Mouse (Mus musculus) lung, postnatal 0 days (tissue): ENCODE measurements at regions not wholly inside any gene's neighbourhood (a gene's known extent, or its start where the extent isn't known, plus 50 kb on each side); places are given as distances from the start of the nearest gene placed in this dataset.

Experiments
- ATAC-seq: fragments of 200-750 bp; cut with Nextera tagmentation; 2 replicates; pipeline ENCODE4 v1.8.0; 2017; ENCODE audit warnings: moderate library complexity
- DNase-seq: peaks from one replicate; pipeline ENCODE4 v3.0.0-alpha.2; 2016; ENCODE audit warnings: low spot score
- H3K27ac ChIP-seq: fragments of 300-500 bp; sonication (generic); 2 replicates; pipeline ENCODE4 v1.5.1; 2014; ENCODE audit warnings: antibody characterized with exemption, mild to moderate bottlenecking, low read length, mixed read lengths
- H3K27me3 ChIP-seq: fragments of 300-500 bp; sonication (generic); replicated peaks from 2 replicates; pipeline ENCODE4 v1.6.1; 2014; ENCODE audit warnings: low read length, mixed read lengths; ENCODE audit not compliant: insufficient read depth
- H3K36me3 ChIP-seq: fragments of 300-500 bp; sonication (generic); 2 replicates; pipeline ENCODE4 v1.6.1; 2014; ENCODE audit warnings: low read length, mixed read lengths; ENCODE audit not compliant: insufficient read depth
- H3K4me1 ChIP-seq: fragments of 300-500 bp; sonication (generic); 2 replicates; pipeline ENCODE4 v1.6.1; 2014; ENCODE audit warnings: antibody characterized with exemption, low read depth, low read length, mixed read lengths; ENCODE audit not compliant: insufficient read depth
- H3K4me2 ChIP-seq: fragments of 300-500 bp; sonication (generic); replicated peaks from 2 replicates; pipeline ENCODE4 v1.6.1; 2014; ENCODE audit warnings: low read depth, mild to moderate bottlenecking, low read length, moderate library complexity, mixed read lengths
- H3K4me3 ChIP-seq: fragments of 300-500 bp; sonication (generic); 2 replicates; pipeline ENCODE4 v1.5.1; 2014; ENCODE audit warnings: low read depth, low read length
- H3K9ac ChIP-seq: fragments of 300-500 bp; sonication (generic); replicated peaks from 2 replicates; pipeline ENCODE4 v1.6.1; 2014; ENCODE audit warnings: low read depth, mild to moderate bottlenecking
- H3K9me3 ChIP-seq: fragments of 300-500 bp; sonication (generic); 2 replicates; pipeline ENCODE4 v1.6.1; 2016; ENCODE audit warnings: low read length, mixed read lengths
- CTCF ChIP-seq: IDR thresholded peaks from 2 replicates; pipeline ENCODE4 v1.5.1; 2016; ENCODE audit warnings: antibody characterized with exemption, mild to moderate bottlenecking
- EP300 ChIP-seq: IDR thresholded peaks from 2 replicates; pipeline ENCODE4 v1.6.1; 2016; ENCODE audit warnings: antibody characterized with exemption, mild to moderate bottlenecking, control low read depth
- WGBS: fragments of 180-500 bp; shearing (Covaris S2); extraction: QIAGEN DNeasy Blood & Tissue Kit; methylation state at CpG from one replicate; pipeline ENCODE4 v1.1.7; 2014; 5-methylcytosine and 5-hydroxymethylcytosine counted together

DNA sequence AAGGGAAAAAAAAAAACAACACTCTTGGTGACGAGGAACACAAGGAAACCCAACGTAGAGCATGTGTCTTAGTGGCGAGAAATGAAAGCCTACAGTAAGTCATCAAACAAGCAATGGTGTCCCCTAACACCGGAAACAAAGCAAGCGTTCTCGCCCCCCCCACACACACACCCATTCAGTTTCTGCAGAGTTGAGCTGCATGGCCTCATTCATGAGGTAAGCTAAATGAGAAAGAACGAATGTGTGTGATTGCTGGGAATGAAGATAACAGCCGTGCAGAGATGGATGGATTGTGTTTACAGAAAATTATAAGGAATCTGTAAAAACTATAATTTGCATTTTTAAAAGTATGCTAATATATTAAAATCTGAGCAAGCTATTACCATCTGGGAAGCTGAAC, 248.3 kb upstream of the Pmfbp1 start:
- 72% methylated on average over 8 of the region's 8 CpGs for WGBS
- Histone ChIP-seq H3K27ac (no peak overlapping the region), H3K4me3 (no peak overlapping the region), H3K4me2 (no peak overlapping the region), H3K27me3 (no peaks in the 10 kb centered on the region), H3K9ac (no peak overlapping the region), H3K4me1 (no peaks in the 10 kb centered on the region), H3K9me3 (no peaks in the 10 kb centered on the region), H3K36me3 (no peaks in the 10 kb centered on the region)
- DNase-seq: no peak
- ATAC-seq: no peak
- TF ChIP-seq EP300 (no peak), CTCF (no peak)

DNA sequence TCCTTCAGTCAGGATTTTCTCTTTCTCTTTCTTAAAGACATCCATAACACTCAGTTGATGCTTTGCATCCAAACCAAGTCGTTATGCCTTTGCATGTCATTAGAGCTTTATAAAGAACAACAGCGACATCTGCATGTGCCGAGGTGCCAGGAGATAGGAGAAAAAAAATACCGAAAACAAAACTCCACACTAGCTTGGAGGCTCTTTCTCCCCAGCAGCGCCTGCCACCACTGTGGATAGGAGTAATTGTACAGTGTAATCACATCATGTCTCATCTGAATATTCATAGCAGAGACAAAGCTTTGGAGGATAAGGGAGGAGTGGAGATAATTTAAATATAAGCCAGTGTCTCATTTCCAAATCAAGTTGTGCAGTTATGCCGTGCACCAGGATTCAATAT, 246.0 kb upstream of the Pmfbp1 start:
- H3K36me3 ChIP-seq: no peaks in the 10 kb centered on the region
- 77% methylated on average over 6 of the region's 6 CpGs for WGBS
- no peak for DNase-seq

DNA sequence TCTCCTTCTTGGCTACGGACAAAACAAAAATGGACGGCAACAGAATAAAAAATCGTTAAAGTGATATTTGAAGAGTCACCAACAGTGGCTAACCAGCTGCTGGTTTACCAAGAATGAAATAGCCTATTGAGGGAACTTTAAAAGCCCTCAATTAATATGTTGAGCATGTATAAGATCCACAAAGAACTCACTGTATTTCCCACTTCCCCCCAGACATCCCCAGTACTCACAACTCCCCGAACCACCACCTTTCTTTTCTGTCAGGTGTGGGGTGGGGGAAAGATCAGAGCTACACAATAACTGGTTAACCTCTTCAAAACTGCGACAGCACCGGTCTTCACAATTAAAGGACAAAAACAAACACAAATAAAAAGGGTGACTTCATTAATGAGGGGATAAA, 245.5 kb upstream of the Pmfbp1 start:
- no peaks in the 10 kb centered on the region for H3K9me3 ChIP-seq
- ATAC-seq: no peak
- WGBS: 79% methylated on average over 6 of the region's 6 CpGs
- no peak for TF ChIP-seq CTCF
- no peak for TF ChIP-seq EP300
- no peak overlapping the region for H3K27ac ChIP-seq
- H3K27me3 ChIP-seq: no peaks in the 10 kb centered on the region
- H3K36me3 ChIP-seq: no peaks in the 10 kb centered on the region
- no peak overlapping the region for H3K4me3 ChIP-seq
- no peak overlapping the region for H3K4me2 ChIP-seq
- peaks cover 5% of the 10 kb centered on the region; the same call in 1 of the 2 replicates for H3K4me1 ChIP-seq
- no peak overlapping the region for H3K9ac ChIP-seq
- DNase-seq: no peak

More for the DNA sequence above, 246.0 kb upstream of the Pmfbp1 start:
- Histone ChIP-seq H3K9ac (no peak overlapping the region), H3K4me2 (no peak overlapping the region), H3K4me1 (peaks cover 5% of the 10 kb centered on the region; the same call in 1 of the 2 replicates), H3K27me3 (no peaks in the 10 kb centered on the region), H3K9me3 (no peaks in the 10 kb centered on the region), H3K4me3 (no peak overlapping the region), H3K27ac (no peak overlapping the region)
- TF ChIP-seq CTCF (no peak), EP300 (no peak)
- no peak for ATAC-seq

DNA sequence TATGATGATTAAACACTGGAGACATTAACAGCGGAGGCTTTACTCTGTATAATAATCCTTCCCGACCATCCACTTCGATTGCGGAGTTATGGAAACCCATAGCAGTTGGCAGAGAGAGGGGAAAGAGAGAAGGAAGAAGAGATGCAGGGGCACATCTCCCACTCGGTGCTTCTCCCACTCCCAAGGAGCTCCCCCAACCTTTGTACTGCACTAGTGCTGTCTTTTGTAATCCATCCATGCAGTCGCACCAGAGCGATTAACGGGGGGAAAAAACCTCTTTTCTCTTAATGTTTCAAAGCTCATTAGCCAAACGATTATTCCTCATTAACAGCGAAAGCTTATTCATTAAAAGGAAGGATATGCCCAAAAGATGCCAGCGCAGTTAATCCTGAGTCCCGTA, 244.6 kb upstream of the Pmfbp1 start:
- H3K4me3 ChIP-seq: no peak overlapping the region
- H3K4me1 ChIP-seq: peaks cover 5% of the 10 kb centered on the region; the same call in 1 of the 2 replicates
- no peak for ATAC-seq
- H3K27me3 ChIP-seq: no peaks in the 10 kb centered on the region
- H3K9ac ChIP-seq: no peak overlapping the region
- DNase-seq: no peak
- no peak overlapping the region for H3K27ac ChIP-seq
- no peaks in the 10 kb centered on the region for H3K9me3 ChIP-seq
- no peak overlapping the region for H3K4me2 ChIP-seq
- TF ChIP-seq CTCF (no peak), EP300 (no peak)
- 91% methylated on average over 12 of the region's 12 CpGs for WGBS
- H3K36me3 ChIP-seq: no peaks in the 10 kb centered on the region

DNA sequence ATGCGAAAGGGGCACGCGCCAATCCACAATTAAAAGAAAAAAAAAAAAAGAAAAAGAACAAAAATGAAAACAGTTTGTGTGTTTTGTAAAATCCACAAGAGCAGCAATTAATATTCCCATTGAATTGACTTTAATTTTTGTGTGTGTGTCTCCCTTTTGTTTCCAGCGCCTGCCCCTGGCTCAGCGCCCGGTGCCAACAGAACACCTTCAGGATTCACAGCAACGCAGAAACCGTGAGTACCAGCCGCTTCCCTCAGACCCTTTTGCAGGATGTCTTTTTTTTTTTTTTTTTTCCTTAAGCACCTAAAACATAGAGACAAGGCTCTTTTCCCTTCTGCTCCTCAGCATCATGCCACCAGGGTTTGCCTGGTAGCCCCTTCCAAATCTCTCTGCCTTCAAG, 244.1 kb upstream of the Pmfbp1 start:
- no peak for TF ChIP-seq CTCF
- TF ChIP-seq EP300: no peak
- WGBS: 83% methylated on average over 9 of the region's 9 CpGs
- no peak overlapping the region for H3K27ac ChIP-seq
- H3K9ac ChIP-seq: no peak overlapping the region
- ATAC-seq (no peak), DNase-seq (no peak)
- no peak overlapping the region for H3K4me3 ChIP-seq
- H3K36me3 ChIP-seq: no peaks in the 10 kb centered on the region
- H3K4me1 ChIP-seq: peaks cover 5% of the 10 kb centered on the region; the same call in 1 of the 2 replicates
- H3K27me3 ChIP-seq: no peaks in the 10 kb centered on the region
- no peak overlapping the region for H3K4me2 ChIP-seq
- no peaks in the 10 kb centered on the region for H3K9me3 ChIP-seq

DNA sequence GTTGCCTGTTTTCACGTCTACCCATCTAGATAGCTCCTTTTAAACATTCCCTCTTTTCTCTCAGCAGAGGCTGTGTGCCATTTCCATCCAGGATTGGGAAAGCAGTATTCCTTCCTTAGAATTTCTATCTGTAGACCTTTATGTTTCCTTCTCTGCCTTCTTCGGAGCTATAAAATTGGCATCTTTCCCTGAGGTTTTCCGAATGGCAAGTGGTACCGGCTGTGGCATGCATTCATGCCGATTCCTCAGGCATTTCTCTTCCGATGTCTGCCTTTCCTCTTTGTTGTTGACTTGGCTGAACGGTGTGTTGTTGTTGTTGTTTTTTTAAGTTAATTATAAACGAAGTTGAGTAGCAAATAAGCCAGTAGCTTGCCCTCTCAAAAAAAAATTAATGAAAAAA, 243.3 kb upstream of the Pmfbp1 start:
- TF ChIP-seq CTCF (no peak), EP300 (no peak)
- no peak overlapping the region for H3K27ac ChIP-seq
- H3K4me1 ChIP-seq: peaks cover 5% of the 10 kb centered on the region; the same call in 1 of the 2 replicates
- WGBS: 74% methylated on average over 8 of the region's 8 CpGs
- DNase-seq (no peak), ATAC-seq (no peak)
- no peaks in the 10 kb centered on the region for H3K27me3 ChIP-seq
- H3K36me3 ChIP-seq: no peaks in the 10 kb centered on the region
- H3K4me3 ChIP-seq: no peak overlapping the region
- no peak overlapping the region for H3K9ac ChIP-seq
- H3K9me3 ChIP-seq: no peaks in the 10 kb centered on the region
- no peak overlapping the region for H3K4me2 ChIP-seq

DNA sequence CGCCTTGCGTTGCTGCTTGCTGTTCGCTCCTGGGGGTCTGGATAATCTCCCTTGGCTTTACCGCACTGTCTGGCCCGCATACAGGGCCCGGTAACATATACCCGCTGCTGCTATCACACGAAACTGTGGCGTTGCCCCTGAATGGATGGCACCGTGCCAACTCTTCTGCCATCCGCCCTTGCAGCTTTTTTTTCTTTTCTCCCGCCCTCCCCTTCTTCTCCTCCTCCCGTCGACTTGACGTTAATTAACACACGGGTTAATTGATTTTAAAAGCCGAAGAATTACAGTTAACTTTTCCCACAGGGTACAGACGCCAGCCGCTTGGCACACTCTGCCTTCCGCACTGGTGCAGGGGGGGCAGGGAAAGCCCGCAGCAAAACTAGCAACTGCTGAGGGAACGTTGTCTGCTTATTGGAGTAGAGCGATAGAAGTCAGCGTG, 242.4 kb upstream of the Pmfbp1 start:
- Histone ChIP-seq H3K9me3 (no peaks in the 10 kb centered on the region), H3K36me3 (no peaks in the 10 kb centered on the region), H3K4me2 (no peak overlapping the region), H3K9ac (no peak overlapping the region), H3K27ac (no peak overlapping the region), H3K4me1 (peaks cover 5% of the 10 kb centered on the region; the same call in 1 of the 2 replicates), H3K27me3 (no peaks in the 10 kb centered on the region), H3K4me3 (no peak overlapping the region)
- TF ChIP-seq CTCF: no peak
- no peak for TF ChIP-seq EP300
- ATAC-seq (no peak), DNase-seq (no peak)
- 76% methylated on average over 24 of the region's 24 CpGs for WGBS
